Mouse (Mus musculus): ENCODE results near the gene Aldh16a1.

DNA sequence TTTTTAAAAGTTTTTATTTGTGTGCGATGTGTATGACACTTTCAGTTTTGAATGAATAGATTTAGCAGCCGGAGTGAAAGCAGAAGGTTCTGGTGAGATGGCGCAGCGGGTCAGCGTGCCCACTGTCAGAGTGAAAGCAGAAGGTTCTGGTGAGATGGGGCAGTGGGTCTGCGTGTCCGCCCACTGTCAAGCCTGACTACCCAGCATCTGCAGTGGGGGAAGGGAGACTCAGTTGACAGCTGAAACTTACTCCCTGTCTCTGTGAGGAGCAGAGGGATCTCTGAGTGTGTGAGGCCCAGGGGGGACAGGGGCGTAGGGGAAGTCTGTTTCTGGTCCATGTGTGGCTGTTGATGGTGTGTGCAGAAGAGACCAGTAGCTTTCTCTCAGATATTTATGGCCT lies 36.8 kb downstream of the Aldh16a1 start:
- TF ChIP-seq CTCF (IDR thresholded peaks at IDR 0.05; ENCODE audit: low read depth) (no peak), EP300 (IDR thresholded peaks at IDR 0.05; ENCODE audit: low read depth) (no peak)

All from heart, postnatal 0 days (tissue).